Mouse (Mus musculus) right cerebral cortex, postnatal 25 days (tissue): Measurements from ENCODE around the gene Map2k4.

Source experiments
- DNase-seq: peaks from one replicate; pipeline ENCODE4 v3.0.0; 2022

Gene Map2k4

DNA sequence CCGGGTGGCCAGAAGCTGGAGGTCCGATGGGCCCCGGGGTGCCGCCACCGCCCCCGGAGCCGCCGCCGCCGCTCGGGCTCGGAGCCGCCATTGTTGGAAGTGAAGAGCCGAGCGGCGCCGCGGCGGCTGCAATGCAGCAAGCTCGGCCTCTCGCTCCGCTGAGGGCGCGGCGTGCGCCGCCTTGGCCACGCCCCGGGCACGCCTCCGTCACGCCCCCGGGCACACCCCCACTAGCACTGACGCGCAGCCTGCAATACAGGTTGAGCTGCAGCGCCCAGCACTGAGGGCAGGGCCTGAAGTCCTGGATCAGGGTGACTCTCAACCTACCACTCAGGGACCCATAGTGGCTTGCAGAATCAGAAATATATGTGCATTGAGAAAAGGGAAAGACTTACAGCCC lies at the start of gene Map2k4:
Map2k4 (minus strand) TSS at position 144 of the 400 bp plus-strand sequence.
- peak; percentile 92 for DNase-seq

DNA sequence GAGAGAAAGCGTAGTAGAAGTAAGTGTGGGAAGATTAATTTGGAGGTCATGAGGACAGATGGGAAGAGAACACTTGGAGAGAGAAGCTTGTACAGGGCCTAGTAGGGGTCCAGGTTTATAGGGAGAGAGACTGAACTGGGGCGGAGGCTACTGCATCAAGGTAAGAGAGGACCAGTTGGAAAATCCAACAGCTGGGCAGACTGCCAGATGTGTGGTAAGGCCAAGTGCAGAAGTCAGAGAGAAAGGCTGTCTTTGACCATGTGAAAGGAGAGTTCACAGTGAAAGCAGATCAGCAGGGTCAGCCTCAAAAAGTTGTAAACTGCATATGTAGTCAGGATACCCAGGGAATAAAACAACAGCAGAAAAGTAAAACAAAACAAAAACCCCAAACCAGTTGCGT lies 36.5 kb upstream of the Map2k4 start:
- no peak for DNase-seq

DNA sequence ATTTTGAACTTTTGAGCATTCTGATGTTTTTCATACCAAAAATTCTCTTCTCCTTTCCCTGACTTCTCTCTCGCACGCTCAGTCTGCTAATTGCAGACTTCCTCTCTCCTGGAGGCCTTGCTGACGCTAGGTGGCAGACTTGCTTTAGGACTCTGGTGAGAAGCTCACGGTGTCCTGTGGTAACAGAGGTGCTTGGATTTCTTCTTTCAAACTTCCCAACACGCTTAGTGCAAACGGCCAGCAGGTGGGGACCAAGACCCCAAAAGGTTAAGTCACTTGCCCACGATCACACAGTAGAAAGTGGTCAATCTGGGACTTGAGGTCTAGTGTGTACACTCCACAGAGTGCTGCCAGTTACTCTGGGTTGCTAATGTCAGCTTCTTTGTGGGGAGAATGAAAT lies 32.8 kb upstream of the Map2k4 start:
- peak; percentile 54 for DNase-seq

DNA sequence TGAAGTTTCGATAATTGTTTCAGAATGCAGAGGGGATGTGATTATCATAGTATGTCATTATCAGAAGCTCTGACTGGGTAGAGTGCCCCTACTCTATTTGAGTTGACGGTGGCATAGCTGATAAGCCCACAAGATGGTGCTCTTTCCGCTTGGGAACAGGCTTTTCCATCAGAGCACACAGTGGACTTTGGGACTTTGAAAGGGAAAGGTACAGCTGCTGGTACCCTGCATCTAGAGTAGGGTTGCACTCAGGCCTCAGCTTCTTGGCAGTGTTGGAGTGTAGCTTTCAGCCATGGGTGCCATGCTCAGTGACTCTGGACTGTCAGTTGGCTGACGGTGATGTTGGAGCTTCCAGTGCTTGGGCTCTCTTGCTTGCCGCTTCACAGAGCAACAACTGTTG lies 32.2 kb upstream of the Map2k4 start:
- DNase-seq, result no peak

DNA sequence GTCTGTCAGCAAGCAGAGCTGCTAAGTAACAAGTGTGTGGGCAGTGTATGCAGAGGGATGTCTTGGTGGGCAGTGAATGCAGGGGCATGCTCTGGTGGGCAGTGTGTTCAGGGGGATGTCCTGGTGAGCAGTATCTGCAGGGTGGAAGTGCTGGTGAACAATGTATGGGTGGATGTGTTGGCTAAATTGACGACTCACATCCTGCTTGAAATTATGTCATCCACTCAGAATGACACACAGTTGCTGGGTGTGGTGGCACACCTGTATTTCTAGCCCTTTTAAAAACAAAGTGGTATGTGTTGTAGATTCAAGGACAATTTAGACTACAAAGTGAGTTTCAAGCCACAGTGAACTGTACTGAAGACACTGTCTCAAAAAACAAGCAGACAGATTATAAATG lies 30.1 kb upstream of the Map2k4 start:
- no peak for DNase-seq

DNA sequence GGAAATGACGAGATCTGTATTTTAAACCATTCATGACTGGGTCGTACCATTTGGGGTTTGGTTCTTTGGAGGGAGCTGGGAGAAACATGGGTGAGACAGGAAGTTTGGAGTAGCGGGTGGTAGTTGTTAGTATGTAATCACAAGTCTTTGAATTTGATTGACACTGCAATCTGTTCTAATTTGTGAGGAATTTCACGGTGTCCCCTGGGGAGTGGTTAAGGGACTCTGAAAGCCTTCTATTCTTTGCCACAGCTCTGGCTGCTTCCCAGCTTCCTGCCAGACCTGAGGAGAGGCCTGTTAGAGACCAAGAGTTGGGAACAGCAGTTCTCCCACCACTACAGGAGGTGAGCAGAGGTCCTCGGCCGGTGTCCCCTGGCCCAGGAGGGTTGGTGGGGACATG lies 28.1 kb upstream of the Map2k4 start:
- DNase-seq, result no peak

DNA sequence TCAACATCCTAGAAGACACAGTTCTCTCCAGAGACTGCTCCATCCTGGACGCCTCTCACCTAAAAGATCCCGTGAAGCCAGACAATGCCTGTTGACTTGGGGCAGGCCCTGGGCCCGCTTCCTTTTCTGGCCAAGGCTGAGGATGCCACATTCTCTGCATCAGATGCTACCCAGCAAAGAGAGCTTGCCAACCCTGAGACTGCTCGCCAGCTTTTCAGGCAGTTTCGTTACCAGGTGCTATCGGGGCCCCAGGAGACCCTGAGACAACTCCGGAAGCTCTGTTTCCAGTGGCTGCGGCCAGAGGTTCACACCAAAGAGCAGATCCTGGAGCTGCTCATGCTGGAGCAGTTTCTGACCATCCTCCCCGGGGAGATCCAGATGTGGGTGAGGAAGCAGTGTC lies 26.3 kb upstream of the Map2k4 start:
- DNase-seq, result no peak

DNA sequence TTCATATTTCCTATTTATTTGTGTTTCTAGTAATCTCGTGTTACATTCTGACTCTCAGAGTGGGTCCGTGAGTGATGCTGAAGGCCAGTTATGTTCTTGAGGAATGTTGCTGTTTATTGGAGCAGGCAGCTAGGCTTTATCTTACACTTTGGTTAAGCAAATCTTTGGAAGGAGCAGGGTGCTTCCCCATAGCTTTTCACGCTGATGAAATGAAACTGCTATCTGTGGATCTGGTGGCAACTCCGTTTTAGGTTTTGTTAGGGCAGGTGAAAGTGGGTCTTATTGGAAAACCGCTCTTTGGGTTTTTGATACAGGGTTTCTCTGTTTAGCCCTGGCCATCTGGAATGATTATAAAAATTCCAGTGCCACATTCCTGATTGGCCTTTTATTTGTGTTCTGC lies 24.0 kb upstream of the Map2k4 start:
- DNase-seq, result no peak

DNA sequence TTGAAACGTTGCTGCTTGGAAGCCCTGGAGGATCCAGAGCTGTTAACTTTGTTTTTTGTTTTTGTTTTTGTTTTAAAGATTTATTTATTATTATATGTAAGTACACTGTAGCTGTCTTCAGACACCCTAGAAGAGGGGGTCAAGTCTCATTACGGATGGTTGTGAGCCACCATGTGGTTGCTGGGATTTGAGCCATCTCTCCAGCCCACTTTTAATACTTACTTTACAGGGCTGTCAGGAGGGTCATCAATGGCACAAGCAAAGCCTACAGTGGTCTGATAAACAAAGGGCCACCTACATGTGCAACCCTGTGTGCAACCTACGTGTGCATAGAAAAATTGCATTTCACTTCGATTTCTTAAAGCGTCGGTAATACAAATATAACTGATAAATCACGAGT lies 19.5 kb upstream of the Map2k4 start:
- no peak for DNase-seq

DNA sequence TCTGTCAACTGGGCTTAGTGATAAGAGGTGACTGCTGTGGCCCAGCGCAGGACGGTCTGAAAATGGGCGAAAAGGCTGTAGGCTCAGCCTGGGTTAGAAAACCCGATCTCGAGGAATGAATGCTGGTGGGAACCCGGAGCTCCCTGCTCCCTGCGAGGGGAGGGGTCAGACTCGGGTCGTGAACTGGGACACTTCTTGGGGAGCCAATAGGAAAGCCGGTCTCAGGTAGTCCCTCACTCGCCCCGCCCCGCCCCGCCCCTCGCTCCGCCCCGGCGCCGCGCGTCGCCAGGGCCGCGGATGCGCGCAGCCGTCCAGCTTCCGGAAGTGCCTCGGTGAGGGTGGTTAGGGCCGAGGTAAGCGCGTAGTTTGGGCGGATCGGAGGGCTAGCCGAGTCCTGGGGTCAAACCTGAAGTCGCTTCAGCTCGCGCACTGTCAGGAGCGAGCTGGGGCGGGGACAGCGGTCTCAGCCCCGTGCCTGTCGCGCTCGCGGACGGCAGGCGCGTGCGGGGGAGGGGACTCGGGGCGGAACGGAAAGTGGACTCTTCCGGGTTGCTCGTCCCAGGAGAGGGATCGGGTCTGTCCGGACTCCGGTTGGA lies 18.9 kb upstream of the Map2k4 start, which contains the start of gene Zkscan6:
Zkscan6 (plus strand) TSS at position 267 of the 596 bp plus-strand sequence.
- peak; percentile 81 for DNase-seq

DNA sequence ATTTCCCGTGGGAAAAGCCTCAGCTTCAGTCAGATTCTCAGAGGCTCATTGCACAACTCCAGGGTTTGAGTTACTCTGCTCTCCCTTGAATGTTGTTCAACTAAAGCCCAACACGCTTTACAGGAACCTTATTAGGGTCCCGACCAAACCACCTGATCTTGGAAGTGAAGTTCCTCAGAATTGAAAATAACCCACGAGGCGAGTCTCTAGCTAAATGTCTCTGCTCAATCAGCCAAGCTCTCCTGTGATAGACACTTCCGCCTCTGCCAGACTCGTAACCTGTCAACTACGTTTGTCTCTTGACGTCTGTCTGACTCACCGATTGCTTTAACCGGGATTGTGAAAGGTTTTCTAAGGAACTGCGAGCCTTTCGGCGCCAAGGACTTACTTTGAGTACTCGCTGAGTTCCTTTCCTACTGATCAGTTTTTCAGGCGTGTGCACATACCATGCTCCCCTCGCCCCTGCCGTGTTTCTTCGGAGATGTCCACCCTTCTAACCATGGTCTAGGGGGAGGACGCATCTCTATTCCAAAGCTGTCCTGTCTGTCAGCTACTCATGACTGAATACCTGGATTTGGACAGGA lies 18.3 kb upstream of the Map2k4 start:
- DNase-seq, result peak; percentile 17

DNA sequence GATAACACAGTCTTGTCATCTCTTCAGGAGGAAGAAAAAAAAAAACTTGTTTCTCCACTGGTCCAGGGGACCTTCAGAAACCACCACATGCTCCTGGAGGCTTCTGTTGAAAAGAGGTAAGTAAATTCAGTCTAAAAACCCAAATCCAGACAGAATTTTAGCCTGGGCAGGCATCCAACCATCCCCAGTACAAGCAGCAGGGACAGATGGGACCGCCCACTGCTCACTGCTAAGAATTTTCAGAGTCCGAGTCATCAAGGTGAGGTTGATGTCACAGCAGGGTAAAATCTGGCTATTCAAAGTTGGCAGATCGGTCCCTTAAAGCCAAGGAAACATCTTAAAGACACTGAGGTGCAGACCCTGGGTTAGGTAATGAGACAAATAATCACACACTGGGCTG lies 13.8 kb upstream of the Map2k4 start:
- peak; percentile 80 for DNase-seq

DNA sequence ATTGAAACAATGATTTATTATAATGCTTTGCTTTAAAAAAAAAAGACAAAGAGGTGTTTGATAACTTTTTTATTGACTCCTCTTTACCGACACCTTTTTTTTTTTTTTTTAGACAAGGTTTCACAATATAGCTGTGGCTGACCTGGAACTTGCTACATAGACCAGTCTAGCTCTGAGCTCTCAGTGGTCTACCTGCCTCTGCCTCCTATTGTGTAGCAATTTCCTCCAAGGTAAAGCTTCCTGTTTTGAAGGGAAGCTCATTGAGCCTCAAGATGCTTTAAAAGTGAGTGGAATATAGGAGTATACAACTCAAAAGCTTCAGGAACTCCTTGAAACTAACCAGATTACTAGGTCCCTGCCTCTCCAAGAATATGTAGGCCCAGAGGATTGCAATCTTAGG lies 7.8 kb upstream of the Map2k4 start:
- DNase-seq, result no peak

DNA sequence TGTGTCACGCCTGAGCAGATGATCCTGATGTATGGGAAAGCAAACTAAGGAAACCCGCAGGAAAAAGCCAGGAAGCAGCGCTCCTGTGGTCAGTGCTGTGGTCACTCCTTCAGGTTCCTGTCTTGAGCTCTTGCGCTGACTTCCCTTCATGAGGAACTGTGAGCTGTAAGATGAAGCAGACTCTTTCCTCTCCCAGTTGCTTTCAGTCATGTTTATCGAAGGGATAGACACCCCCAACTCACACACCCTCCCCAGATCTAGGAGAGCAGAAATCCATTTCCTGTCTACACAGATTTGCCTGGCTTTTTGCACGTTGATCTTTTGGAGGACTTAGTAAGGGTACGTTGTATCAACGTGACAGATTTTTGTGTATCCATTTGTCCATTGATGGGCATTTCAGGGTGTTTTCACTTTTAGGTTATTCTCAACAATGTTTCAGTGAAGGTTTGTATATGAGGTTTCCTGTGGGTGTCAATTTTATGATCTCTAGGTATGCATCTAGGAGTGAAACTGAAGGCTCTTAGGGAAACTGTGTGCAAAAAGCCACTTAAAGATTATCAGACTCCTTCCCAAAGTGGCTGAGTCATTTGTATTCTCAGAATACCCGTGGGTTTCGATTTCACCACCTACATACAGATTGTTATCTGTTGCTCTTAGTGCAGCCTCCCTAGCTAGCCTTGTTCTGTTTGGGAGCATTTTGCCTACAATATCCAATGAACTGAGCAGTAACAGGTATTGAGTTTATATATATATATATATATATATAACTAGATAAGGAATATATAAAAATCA lies 6.5 kb upstream of the Map2k4 start:
- no peak for DNase-seq

DNA sequence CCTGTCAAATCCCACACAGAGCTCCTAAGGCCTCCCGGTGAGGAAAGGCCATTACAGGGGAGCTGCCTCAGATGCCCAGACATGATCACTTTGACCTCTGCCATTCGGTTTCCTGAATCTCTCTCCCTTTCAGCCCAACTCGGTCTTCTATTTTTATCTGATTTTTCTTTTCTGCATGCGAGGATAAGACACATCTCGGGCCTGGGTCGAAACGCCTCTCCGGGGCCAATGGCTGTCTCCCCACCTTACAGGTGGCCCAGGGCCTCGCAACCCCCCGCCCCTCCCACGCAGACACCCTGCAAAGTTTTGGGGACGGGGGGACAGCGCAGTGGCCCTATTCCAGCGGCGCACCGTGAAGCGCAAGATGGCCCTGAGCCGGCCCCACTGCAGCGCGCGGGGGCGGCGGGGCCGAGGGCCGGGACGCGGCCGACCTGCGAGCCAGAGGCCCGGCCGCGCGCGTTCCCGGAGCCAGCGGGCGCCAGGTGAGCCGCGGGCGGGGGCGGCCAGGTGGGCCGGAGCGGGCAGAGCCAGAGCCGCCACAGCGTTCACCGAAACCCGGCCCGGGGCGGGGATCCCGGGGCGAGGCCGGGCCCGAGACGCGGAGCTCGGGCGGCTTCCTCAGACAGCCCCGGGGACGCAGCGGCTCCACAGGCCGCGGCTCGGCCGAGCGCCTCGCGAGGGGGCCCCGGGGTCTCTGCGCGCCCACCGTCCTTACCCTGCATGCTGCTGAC lies 511 bp downstream of the Map2k4 start:
- DNase-seq, result no peak

DNA sequence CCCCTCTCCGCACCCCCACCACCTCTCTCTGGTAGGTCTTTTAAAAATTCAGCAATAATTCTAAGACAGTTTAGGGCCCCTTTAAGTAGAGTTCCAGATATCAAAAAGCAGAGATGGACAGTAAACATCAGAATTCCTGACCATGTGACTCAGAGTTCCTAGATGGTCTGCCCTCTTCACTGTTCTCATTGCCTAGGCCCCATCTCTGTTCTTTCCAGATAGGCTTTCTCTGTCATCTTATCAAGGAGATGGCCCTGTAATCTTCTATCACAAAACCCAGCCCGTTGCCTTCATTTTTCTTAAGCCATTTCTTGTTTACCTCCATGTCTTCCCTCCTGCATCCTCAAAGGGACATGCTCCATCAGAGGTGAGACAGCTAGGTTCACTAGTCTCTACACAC lies 1.9 kb downstream of the Map2k4 start:
- no peak for DNase-seq

DNA sequence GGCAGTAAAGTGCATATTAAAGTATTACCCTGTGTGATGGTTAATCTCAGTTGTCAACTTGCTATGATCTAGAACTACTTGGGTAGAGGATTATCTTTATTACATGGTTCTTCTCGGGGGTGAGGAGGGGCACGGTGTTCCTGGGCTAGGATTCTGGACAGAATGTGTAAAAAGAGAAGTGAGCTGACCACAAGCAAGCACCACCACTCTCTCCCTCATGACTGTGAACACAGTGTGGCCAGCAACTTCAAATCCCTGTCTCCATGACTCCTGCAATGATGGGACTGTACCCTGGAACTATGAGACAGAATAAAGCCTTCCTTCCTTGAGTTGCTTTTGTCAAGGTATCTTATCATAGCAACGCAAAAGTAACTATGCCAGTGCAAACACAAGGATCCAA lies 6.5 kb downstream of the Map2k4 start:
- no peak for DNase-seq

DNA sequence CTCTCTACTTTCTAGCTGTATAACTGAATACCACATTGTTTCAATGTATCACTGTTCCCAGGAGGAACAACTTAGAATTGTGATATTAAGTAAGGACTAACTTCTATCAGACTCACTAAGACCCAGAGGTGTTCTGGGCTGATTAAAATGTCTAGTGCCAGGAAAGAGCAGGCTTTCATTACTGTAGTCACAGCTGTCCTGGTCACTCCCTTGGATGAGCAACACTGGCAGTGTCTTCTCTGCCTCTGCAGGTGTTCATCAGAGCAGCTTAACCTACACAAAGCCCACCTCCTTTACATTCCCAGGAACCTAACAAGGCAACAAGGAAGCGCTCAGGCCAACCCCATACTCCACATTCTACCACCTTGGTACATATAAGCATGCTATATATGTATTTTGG lies 8.5 kb downstream of the Map2k4 start:
- no peak for DNase-seq

DNA sequence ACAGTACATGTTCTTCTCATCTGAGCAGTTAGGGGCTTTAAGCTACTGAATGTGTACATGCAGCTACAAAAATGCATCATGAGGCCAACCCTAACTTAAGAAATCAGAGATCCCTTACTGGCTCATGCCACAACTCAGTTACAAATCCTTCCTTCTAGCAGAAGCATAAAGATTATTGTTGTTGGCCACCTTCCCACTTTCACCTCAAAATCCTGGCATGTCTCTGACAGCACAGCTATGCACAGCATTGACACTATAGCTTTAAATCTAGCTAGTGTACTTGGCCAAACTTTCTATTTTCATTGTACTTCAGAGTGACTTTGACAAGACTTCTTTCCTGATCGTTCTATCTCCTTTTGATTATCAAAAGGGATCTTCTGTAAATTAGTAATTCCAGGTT lies 9.0 kb downstream of the Map2k4 start:
- DNase-seq, result no peak

DNA sequence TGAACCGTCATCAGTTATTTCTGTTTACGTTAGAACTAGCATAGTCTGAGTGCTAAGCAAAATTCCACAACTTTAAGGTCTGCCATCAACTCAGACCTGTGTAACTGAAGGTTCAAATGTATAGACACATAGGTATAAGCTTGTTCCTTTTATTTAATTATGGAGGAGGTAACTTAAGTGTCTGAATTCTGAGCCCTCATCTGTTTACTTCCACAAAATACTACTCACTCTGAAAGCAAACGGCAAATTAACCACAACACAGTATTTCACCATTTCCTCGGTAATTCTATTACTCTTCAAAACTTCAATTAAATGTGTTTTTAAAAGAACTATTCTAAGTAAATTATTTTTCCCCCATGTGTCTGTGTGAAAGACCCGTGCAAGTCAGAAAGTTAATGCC lies 10.3 kb downstream of the Map2k4 start:
- no peak for DNase-seq

DNA sequence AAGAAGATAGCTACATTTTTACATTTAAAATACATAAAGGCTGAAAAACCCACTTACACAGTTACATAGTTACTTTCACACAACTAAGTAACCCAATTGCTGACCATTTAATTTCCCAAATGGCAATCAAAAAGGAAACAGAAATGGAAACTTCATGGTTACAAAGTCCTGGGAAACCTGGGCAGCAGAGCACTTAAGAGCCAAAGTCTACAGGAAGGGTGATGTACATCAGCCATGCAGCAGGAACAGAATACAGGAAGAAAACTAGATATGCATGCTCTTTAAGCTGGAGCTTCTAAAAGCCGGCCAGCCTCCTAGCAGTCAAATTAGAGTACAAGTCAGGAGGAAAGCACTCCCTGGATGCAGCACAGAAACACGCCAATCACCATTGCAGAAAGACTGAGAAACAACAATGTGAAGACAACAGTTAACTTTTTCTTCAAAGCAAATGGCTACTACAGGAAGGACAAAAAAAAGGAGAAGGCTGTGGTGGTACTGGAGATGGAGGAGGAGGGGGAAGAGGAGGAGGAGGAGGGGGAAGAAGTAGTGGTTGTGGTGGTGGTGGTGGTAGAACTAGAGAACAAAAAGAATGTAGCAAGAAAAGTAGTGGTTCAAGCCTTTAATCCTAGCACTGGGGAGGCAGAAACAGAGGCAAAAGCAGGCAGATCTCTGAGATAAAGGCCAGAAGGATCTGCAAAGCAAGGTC lies 11.0 kb downstream of the Map2k4 start:
- DNase-seq, result no peak

DNA sequence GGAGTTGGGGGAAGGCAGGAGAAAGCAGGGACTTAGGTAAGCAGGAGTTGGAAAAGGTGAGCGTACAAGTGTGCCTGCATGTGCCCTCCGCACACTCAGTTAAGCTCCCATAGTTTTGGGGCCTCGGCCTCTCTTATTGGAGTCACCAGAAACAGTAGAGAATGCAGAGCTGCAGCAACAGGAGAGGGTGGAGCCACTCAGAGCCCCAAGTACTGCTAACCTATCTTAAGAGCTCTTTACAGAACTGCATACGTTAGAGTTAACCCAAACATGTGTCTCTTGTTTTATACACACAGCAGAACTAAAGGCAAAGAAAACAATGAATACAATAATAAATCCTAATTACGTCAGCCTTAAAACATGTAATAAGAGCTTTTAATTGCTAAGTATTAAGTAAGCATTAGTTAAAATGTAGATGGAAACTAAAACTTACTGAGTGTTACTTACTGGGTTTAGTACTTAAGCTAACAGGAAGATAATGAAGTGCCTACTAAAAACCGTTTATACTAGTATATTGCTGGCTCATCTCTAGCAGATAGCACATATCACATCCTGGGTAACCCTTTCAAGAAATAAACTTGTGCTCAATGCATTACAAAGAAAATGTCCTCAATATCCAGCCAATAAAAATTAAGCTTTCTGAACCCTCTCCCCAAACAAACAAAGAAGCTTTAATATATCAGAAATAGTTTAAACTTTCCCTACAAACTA lies 14.0 kb downstream of the Map2k4 start:
- no peak for DNase-seq
